ENCODE assay signal across 15 mouse cellular contexts in the genomic region with DNA sequence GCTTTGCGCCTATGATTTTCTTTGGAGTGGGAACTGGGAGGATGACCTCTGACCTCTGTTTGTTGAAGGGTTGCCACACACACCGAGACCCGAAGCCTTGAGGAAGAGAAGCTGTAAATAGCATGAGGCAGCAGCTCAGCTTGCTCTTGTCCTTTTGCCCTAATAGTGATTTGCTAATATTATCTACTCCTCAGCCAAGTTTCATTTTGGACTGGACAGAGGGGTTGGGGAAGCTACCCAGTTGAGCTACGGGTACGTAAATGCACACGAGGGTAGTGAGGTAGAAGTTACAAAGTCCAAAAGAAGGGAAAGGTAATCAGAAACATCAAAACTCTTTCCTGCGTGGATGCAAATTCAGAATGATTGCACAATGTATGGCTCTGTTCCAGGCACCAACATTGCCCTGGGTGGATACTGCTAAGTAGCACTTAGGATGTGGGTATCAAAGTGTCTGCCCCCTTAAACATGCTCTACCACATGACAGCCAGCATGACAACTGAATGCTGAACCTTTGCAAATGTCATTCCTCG. TPM values are rescaled to one million over a fixed set of nuclear protein-coding genes. Genes with fewer than 3 reads are reported as not detected.
A peak's percentile ranks its signal among the peaks of the same experiment; 100 is the strongest.
DNase-seq lines count a peak whose midpoint lies in the region; ATAC-seq and TF ChIP-seq lines count a peak whose summit lies in the region.
"Had no signal": no experiment of that assay in that cellular context is flagged by ENCODE, and none has a peak within 500 bp of the region (broad histone marks: within the 10 kb centered on the region; RNA-seq: fewer than 3 reads in every experiment).

No protein-coding gene starts in this region.

- no peaks in the 10 kb centered on the region for H3K79me2 ChIP-seq in myocyte (ENCODE audit: control insufficient read depth, insufficient read depth)

- intact Hi-C loops in gastrocnemius, adult 2 months (cut with DNase I), result no loop called here

- H3K27me3 ChIP-seq in myocyte (ENCODE audit: control insufficient read depth, insufficient read depth, insufficient read length), result no peaks in the 10 kb centered on the region
- no peaks in the 10 kb centered on the region for H3K27me3 ChIP-seq in hindbrain, embryonic 16.5 days (replicated peaks; ENCODE audit: control insufficient read depth, insufficient read depth, low read length)
- H3K27me3 ChIP-seq: midbrain, embryonic 12.5 days had no signal

- H3K27ac ChIP-seq in gastrocnemius, adult 2 months, result peak overlapping the region; percentile 74
- H3K27ac ChIP-seq in layer of hippocampus, adult 2 months, result peak overlapping the region; percentile 19; the same call in 1 of the 2 replicates
- no peak overlapping the region for H3K27ac ChIP-seq in hindbrain, embryonic 16.5 days (ENCODE audit: low read depth, low read length)
- H3K27ac ChIP-seq: midbrain, embryonic 12.5 days; stomach, postnatal 0 days had no signal

- H3ac ChIP-seq in myocyte (ENCODE audit: control insufficient read depth, insufficient read length), result no peak overlapping the region

- H3K4me2 ChIP-seq in myocyte (ENCODE audit: low read depth), result no peak overlapping the region
- H3K4me2 ChIP-seq in hindbrain, embryonic 16.5 days (ENCODE audit: low read length), result no peak overlapping the region
- H3K4me2 ChIP-seq: midbrain, embryonic 12.5 days had no signal

- H3K36me3 ChIP-seq in myocyte (ENCODE audit: control insufficient read depth, insufficient read depth), result no peaks in the 10 kb centered on the region
- H3K36me3 ChIP-seq in hindbrain, embryonic 16.5 days (ENCODE audit: control insufficient read depth, insufficient read depth, low read length), result no peaks in the 10 kb centered on the region
- H3K36me3 ChIP-seq: midbrain, embryonic 12.5 days had no signal

- no peak for TF ChIP-seq POLR2A in myocyte (IDR thresholded peaks at IDR 0.05; ENCODE audit: insufficient read length, low read depth)

- no peak for ATAC-seq in hindbrain, embryonic 16.5 days

- WGBS in hindbrain, embryonic 16.5 days, result 76% methylated on average over 8 of the region's 8 CpGs

- DNase-seq in gastrocnemius, adult 2 months, result peak; percentile 38
- no peak for DNase-seq in gastrocnemius, postnatal 25 days
- no peak for DNase-seq in layer of hippocampus, adult 2 months (ENCODE audit: low spot score in 2 of 2)
- no peak for DNase-seq in layer of hippocampus, adult 8-10 months (ENCODE audit: low spot score in 2 of 2)
- peak; percentile 9 to 23 for DNase-seq in lung, adult 18-20 months
- DNase-seq in testis, postnatal 10 days (ENCODE audit: low spot score), result no peak
- DNase-seq: cerebellum, adult 9-11 months; kidney, postnatal 4 days had no signal

- H3K9ac ChIP-seq in hindbrain, embryonic 16.5 days (ENCODE audit: low read depth, low read length), result no peak overlapping the region
- H3K9ac ChIP-seq: midbrain, embryonic 12.5 days had no signal

- no peak for TF ChIP-seq CTCF in gastrocnemius, adult 2 months (IDR thresholded peaks at IDR 0.05)
- TF ChIP-seq CTCF in layer of hippocampus, adult 2 months (conservative IDR thresholded peaks at IDR 0.05), result no peak

- no peaks in the 10 kb centered on the region for H3K9me3 ChIP-seq in hindbrain, embryonic 16.5 days (ENCODE audit: control insufficient read depth, low read length)
- H3K9me3 ChIP-seq: midbrain, embryonic 12.5 days had no signal

- peak overlapping the region; percentile 42 for H3K4me3 ChIP-seq in gastrocnemius, adult 2 months
- H3K4me3 ChIP-seq in layer of hippocampus, adult 2 months, result no peak overlapping the region
- no peak overlapping the region for H3K4me3 ChIP-seq in myocyte
- no peak overlapping the region for H3K4me3 ChIP-seq in hindbrain, embryonic 16.5 days (ENCODE audit: low read length)
- H3K4me3 ChIP-seq: midbrain, embryonic 12.5 days had no signal

- no peaks in the 10 kb centered on the region for H3K4me1 ChIP-seq in hindbrain, embryonic 16.5 days (ENCODE audit: control insufficient read depth, insufficient read depth, low read depth, low read length)
- H3K4me1 ChIP-seq: midbrain, embryonic 12.5 days had no signal

TF ChIP-seq in myocyte, 11 proteins besides CTCF, POLR2A, EP300 and RAD21:
- peak; percentile 64 for TF ChIP-seq CEBPB (IDR thresholded peaks at IDR 0.05; ENCODE audit: insufficient read depth, poor library complexity, severe bottlenecking)
- no peak for TF ChIP-seq MYOG (IDR thresholded peaks at IDR 0.05; ENCODE audit: control insufficient read depth in 1 of 3, insufficient read depth in 1 of 3, insufficient read length in 2 of 3, low read depth in 2 of 3)

RNA-seq across cellular contexts. Expression of a gene that starts 48.9 kb away (rescaled TPM):
- total RNA-seq in gastrocnemius, adult 2 months (2021), result not detected
- total RNA-seq in gastrocnemius, postnatal 25 days (2021), result not detected
- not detected for total RNA-seq in layer of hippocampus, adult 2 months (2021)
- total RNA-seq in layer of hippocampus, adult 8-10 months (2022), result not detected
- polyA plus RNA-seq in myocyte (2012; fragmentation: generic; extraction: Trizol), result 4.0 TPM
- 27.2 and 33.1 TPM in 2 replicates for polyA plus RNA-seq in hindbrain, embryonic 16.5 days (2015; fragmentation: Nextera tagmentation; extraction: Ambion mirVana)
- total RNA-seq: granulocyte monocyte progenitor cell, adult 5-6 weeks; left cerebral cortex, adult 18-20 months had no signal
- polyA plus RNA-seq: small intestine, adult 2 months had no signal

Comparison
In these comparisons a context has a peak if more than half of its experiments do, and no peak if none do; other contexts are left out.
1. DNase-seq: peak in gastrocnemius, adult 2 months (single experiment) and lung, adult 18-20 months (2 of 2); none in gastrocnemius, postnatal 25 days (single experiment), layer of hippocampus, adult 2 months (0 of 2), layer of hippocampus, adult 8-10 months (0 of 2) and testis, postnatal 10 days (single experiment).